Mouse (Mus musculus): ENCODE measurements at regions not wholly inside any gene's neighbourhood (a gene's known extent, or its start where the extent isn't known, plus 50 kb on each side); places are given as distances from the start of the nearest gene placed in this dataset.

GRCm38 (mm10) chr9:104463701-104464100 lies 83.4 kb upstream of the Cpne4 start:
- no peak overlapping the region for H3K9ac ChIP-seq (ENCODE audit: control insufficient read depth, low read depth, low read length, poor library complexity, severe bottlenecking)
- H3K36me3 ChIP-seq (ENCODE audit: control insufficient read depth in 1 of 2, insufficient read depth in 2 of 2, low read length in 2 of 2): no peaks in the 10 kb centered on the region
- no peak overlapping the region for H3K27ac ChIP-seq (ENCODE audit: control insufficient read depth, low read depth, low read length)
- DNase-seq (ENCODE audit: low read depth, low spot score): no peak
- TF ChIP-seq USF2 (IDR thresholded peaks at IDR 0.05; ENCODE audit: borderline replicate concordance in 1 of 2, insufficient read depth in 1 of 2, low read depth in 1 of 2, low read length in 2 of 2): no peak
- TF ChIP-seq SIN3A (IDR thresholded peaks at IDR 0.05; ENCODE audit: low read length): no peak
- no peak for TF ChIP-seq CTCF (IDR thresholded peaks at IDR 0.05 in 2 of 3, conservative IDR thresholded peaks at IDR 0.05 in 1 of 3; ENCODE audit: control insufficient read depth in 1 of 3, insufficient read depth in 1 of 3, low read depth in 2 of 3, low read length in 3 of 3, poor library complexity in 1 of 3, severe bottlenecking in 1 of 3)
- H3K79me2 ChIP-seq (ENCODE audit: control insufficient read depth, insufficient read depth, low read length, poor library complexity): no peaks in the 10 kb centered on the region
- no peaks in the 10 kb centered on the region for H3K9me3 ChIP-seq (replicated peaks; ENCODE audit: insufficient read depth, low read length)
- no peak overlapping the region for H3K4me3 ChIP-seq (ENCODE audit: control insufficient read depth in 1 of 2, insufficient read depth in 1 of 2, low read depth in 2 of 2, low read length in 2 of 2)
- H3K4me1 ChIP-seq (ENCODE audit: control insufficient read depth in 1 of 2, insufficient read depth in 2 of 2, low read length in 2 of 2): no peaks in the 10 kb centered on the region
- no peaks in the 10 kb centered on the region for H3K27me3 ChIP-seq (ENCODE audit: control insufficient read depth in 1 of 2, insufficient read depth in 2 of 2, low read length in 2 of 2)

- Histone ChIP-seq H3K27ac (ENCODE audit: control insufficient read depth, low read depth, low read length) (no peak overlapping the region), H3K4me3 (ENCODE audit: control insufficient read depth in 1 of 2, insufficient read depth in 1 of 2, low read depth in 2 of 2, low read length in 2 of 2) (no peak overlapping the region), H3K36me3 (ENCODE audit: control insufficient read depth in 1 of 2, insufficient read depth in 2 of 2, low read length in 2 of 2) (no peaks in the 10 kb centered on the region), H3K4me1 (ENCODE audit: control insufficient read depth in 1 of 2, insufficient read depth in 2 of 2, low read length in 2 of 2) (no peaks in the 10 kb centered on the region), H3K27me3 (ENCODE audit: control insufficient read depth in 1 of 2, insufficient read depth in 2 of 2, low read length in 2 of 2) (no peaks in the 10 kb centered on the region), H3K9ac (ENCODE audit: control insufficient read depth, low read depth, low read length, poor library complexity, severe bottlenecking) (no peak overlapping the region), H3K9me3 (replicated peaks; ENCODE audit: insufficient read depth, low read length) (no peaks in the 10 kb centered on the region), H3K79me2 (ENCODE audit: control insufficient read depth, insufficient read depth, low read length, poor library complexity) (no peaks in the 10 kb centered on the region)
- TF ChIP-seq MAX (IDR thresholded peaks at IDR 0.05; ENCODE audit: low read length): no peak
- TF ChIP-seq CHD2 (IDR thresholded peaks at IDR 0.05; ENCODE audit: low read length): no peak
- TF ChIP-seq RCOR1 (IDR thresholded peaks at IDR 0.05; ENCODE audit: low read depth, low read length): no peak
- DNase-seq (ENCODE audit: low read depth, low spot score): no peak
These were observed 87.0 kb upstream of the Cpne4 start for GRCm38 (mm10) chr9:104460133-104460532.

- Histone ChIP-seq H3K4me3 (ENCODE audit: control insufficient read depth in 1 of 2, insufficient read depth in 1 of 2, low read depth in 2 of 2, low read length in 2 of 2) (no peak overlapping the region), H3K27me3 (ENCODE audit: control insufficient read depth in 1 of 2, insufficient read depth in 2 of 2, low read length in 2 of 2) (no peaks in the 10 kb centered on the region), H3K36me3 (ENCODE audit: control insufficient read depth in 1 of 2, insufficient read depth in 2 of 2, low read length in 2 of 2) (no peaks in the 10 kb centered on the region), H3K79me2 (ENCODE audit: control insufficient read depth, insufficient read depth, low read length, poor library complexity) (no peaks in the 10 kb centered on the region), H3K9me3 (replicated peaks; ENCODE audit: insufficient read depth, low read length) (no peaks in the 10 kb centered on the region), H3K4me1 (ENCODE audit: control insufficient read depth in 1 of 2, insufficient read depth in 2 of 2, low read length in 2 of 2) (no peaks in the 10 kb centered on the region), H3K9ac (ENCODE audit: control insufficient read depth, low read depth, low read length, poor library complexity, severe bottlenecking) (no peak overlapping the region), H3K27ac (ENCODE audit: control insufficient read depth, low read depth, low read length) (no peak overlapping the region)
- TF ChIP-seq KAT2A (conservative IDR thresholded peaks at IDR 0.05; ENCODE audit: low read depth, low read length) (no peak), MAZ (IDR thresholded peaks at IDR 0.05; ENCODE audit: low read depth, low read length) (no peak), MAFK (IDR thresholded peaks at IDR 0.05; ENCODE audit: borderline replicate concordance, low read depth, low read length) (no peak)
- DNase-seq (ENCODE audit: low read depth, low spot score): no peak
These were observed 89.5 kb upstream of the Cpne4 start for GRCm38 (mm10) chr9:104457635-104458034.

- Histone ChIP-seq H3K9ac (ENCODE audit: control insufficient read depth, low read depth, low read length, poor library complexity, severe bottlenecking) (no peak overlapping the region), H3K27me3 (ENCODE audit: control insufficient read depth in 1 of 2, insufficient read depth in 2 of 2, low read length in 2 of 2) (no peaks in the 10 kb centered on the region)
These were observed 98.4 kb upstream of the Cpne4 start for GRCm38 (mm10) chr9:104448577-104449165.

More at GRCm38 (mm10) chr9:104448577-104449165, 98.4 kb upstream of the Cpne4 start:
- no peak for DNase-seq (ENCODE audit: low read depth, low spot score)
- no peaks in the 10 kb centered on the region for H3K79me2 ChIP-seq (ENCODE audit: control insufficient read depth, insufficient read depth, low read length, poor library complexity)
- no peaks in the 10 kb centered on the region for H3K36me3 ChIP-seq (ENCODE audit: control insufficient read depth in 1 of 2, insufficient read depth in 2 of 2, low read length in 2 of 2)
- no peak overlapping the region for H3K27ac ChIP-seq (ENCODE audit: control insufficient read depth, low read depth, low read length)
- H3K4me1 ChIP-seq (ENCODE audit: control insufficient read depth in 1 of 2, insufficient read depth in 2 of 2, low read length in 2 of 2): no peaks in the 10 kb centered on the region
- TF ChIP-seq POLR2AphosphoS2 (IDR thresholded peaks at IDR 0.05; ENCODE audit: low read length): no peak
- TF ChIP-seq POLR2AphosphoS5 (IDR thresholded peaks at IDR 0.05; ENCODE audit: borderline replicate concordance, low read depth, low read length): no peak
- no peak for TF ChIP-seq ETS1 (IDR thresholded peaks at IDR 0.05; ENCODE audit: low read depth, low read length)
- no peak for TF ChIP-seq MAZ (IDR thresholded peaks at IDR 0.05; ENCODE audit: low read depth, low read length)
- no peak for TF ChIP-seq HCFC1 (IDR thresholded peaks at IDR 0.05; ENCODE audit: low read depth, low read length)
- TF ChIP-seq GABPA (IDR thresholded peaks at IDR 0.05; ENCODE audit: low read depth, low read length): no peak
- TF ChIP-seq RAD21 (IDR thresholded peaks at IDR 0.05; ENCODE audit: low read depth, low read length): no peak
- no peak for TF ChIP-seq POLR2A (IDR thresholded peaks at IDR 0.05; ENCODE audit: control insufficient read depth in 1 of 2, insufficient read depth in 1 of 2, low read depth in 1 of 2, low read length in 2 of 2, poor library complexity in 1 of 2)
- TF ChIP-seq MEF2A (IDR thresholded peaks at IDR 0.05; ENCODE audit: extremely low read depth, insufficient replicate concordance, low read depth, low read length, poor library complexity, severe bottlenecking): no peak
- TF ChIP-seq USF2 (IDR thresholded peaks at IDR 0.05; ENCODE audit: borderline replicate concordance in 1 of 2, insufficient read depth in 1 of 2, low read depth in 1 of 2, low read length in 2 of 2): no peak
- no peak for TF ChIP-seq CHD1 (IDR thresholded peaks at IDR 0.05; ENCODE audit: low read depth, low read length)
- H3K9me3 ChIP-seq (replicated peaks; ENCODE audit: insufficient read depth, low read length): no peaks in the 10 kb centered on the region
- H3K4me3 ChIP-seq (ENCODE audit: control insufficient read depth in 1 of 2, insufficient read depth in 1 of 2, low read depth in 2 of 2, low read length in 2 of 2): no peak overlapping the region

Data from MEL (cell line).